Mouse (Mus musculus) olfactory bulb, adult 2 months (tissue): Measurements from ENCODE around the gene Lama5.

Experiments used
- CTCF ChIP-seq: fragments of 200-500 bp; IDR thresholded peaks from 2 replicates; pipeline ENCODE4 v1.5.1; 2012; ENCODE audit warnings: low read depth, mild to moderate bottlenecking, low read length, moderate library complexity; ENCODE audit not compliant: insufficient read depth
- POLR2A ChIP-seq: fragments of 200-500 bp; IDR thresholded peaks from 2 replicates; pipeline ENCODE4 v1.6.1; 2012; ENCODE audit warnings: mild to moderate bottlenecking, low read depth, low read length, moderate library complexity; ENCODE audit not compliant: insufficient read depth

GRCm38 (mm10) chr2:180218677-180219076, 7.0 kb downstream of the Lama5 start:
- TF ChIP-seq POLR2A (no peak), CTCF (no peak)
